Mouse (Mus musculus) ES-E14 (cell line): ENCODE data around the gene Kcnk4. TPM values are rescaled to one million over a fixed set of nuclear protein-coding genes. Genes with fewer than 3 reads are reported as not detected.

ENCODE experiments used
- DNase-seq: peaks from one replicate; pipeline ENCODE4 v3.0.0-alpha.2; 2013; ENCODE audit warnings: low read depth, low spot score
- H3K27ac ChIP-seq: 2 replicates; pipeline ENCODE4 v1.5.1; 2012; ENCODE audit warnings: low read depth, mild to moderate bottlenecking, low read length, moderate library complexity, mixed read lengths; ENCODE audit not compliant: poor library complexity, insufficient read depth, severe bottlenecking
- H3K36me3 ChIP-seq: 2 replicates; pipeline ENCODE4 v1.6.1; 2012; ENCODE audit warnings: mild to moderate bottlenecking, low read length, moderate library complexity, mixed read lengths; ENCODE audit not compliant: control insufficient read depth, poor library complexity, insufficient read depth, severe bottlenecking
- H3K4me1 ChIP-seq, 2 experiments: fragments of 150-350 bp in 1 of 2; sonication (generic) in 1 of 2; 2 replicates each; pipeline ENCODE4 v1.6.1; 2012; ENCODE audit warnings: low read length in 2 of 2, mild to moderate bottlenecking in 1 of 2, mixed read lengths in 1 of 2; ENCODE audit not compliant: control insufficient read depth in 2 of 2, insufficient read depth in 2 of 2, poor library complexity in 1 of 2
- H3K4me3 ChIP-seq, 2 experiments: fragments of 150-350 bp in 1 of 2; sonication (generic) in 1 of 2; 2 replicates each; pipeline ENCODE4 v1.5.1; 2012; ENCODE audit warnings: low read length in 2 of 2, low read depth in 1 of 2, mild to moderate bottlenecking in 1 of 2, mixed read lengths in 1 of 2; ENCODE audit not compliant: insufficient read depth in 1 of 2, poor library complexity in 1 of 2, severe bottlenecking in 1 of 2
- H3K9ac ChIP-seq: 2 replicates; pipeline ENCODE4 v1.6.1; 2012; ENCODE audit warnings: low read depth, mild to moderate bottlenecking, low read length, mixed read lengths; ENCODE audit not compliant: poor library complexity, insufficient read depth, severe bottlenecking
- H3K9me3 ChIP-seq: fragments of 150-350 bp; sonication (generic); 2 replicates; pipeline ENCODE4 v1.6.1; 2012; ENCODE audit warnings: low read depth, mild to moderate bottlenecking, low read length; ENCODE audit not compliant: control insufficient read depth, insufficient read depth
- CHD2 ChIP-seq: IDR thresholded peaks from 2 replicates; pipeline ENCODE4 v1.6.1; 2014; ENCODE audit warnings: mild to moderate bottlenecking, low read depth, low read length, inconsistent platforms
- HCFC1 ChIP-seq: IDR thresholded peaks from 2 replicates; pipeline ENCODE4 v1.6.1; 2012; ENCODE audit warnings: low read length, inconsistent platforms, borderline replicate concordance; ENCODE audit not compliant: insufficient read depth
- MAFK ChIP-seq: IDR thresholded peaks from 2 replicates; pipeline ENCODE4 v1.6.1; 2014; ENCODE audit warnings: mild to moderate bottlenecking, low read depth, low read length, inconsistent platforms; ENCODE audit not compliant: insufficient read depth
- ZC3H11A ChIP-seq: IDR thresholded peaks from 2 replicates; pipeline ENCODE4 v1.6.1; 2012; ENCODE audit warnings: low read depth, mild to moderate bottlenecking, inconsistent platforms, low read length, borderline replicate concordance
- ZNF384 ChIP-seq: IDR thresholded peaks from 2 replicates; pipeline ENCODE4 v1.6.1; 2012; ENCODE audit warnings: low read depth, low read length, inconsistent platforms
- in situ Hi-C, 2 experiments: fragments of 600-800 bp; cut with MboI; formaldehyde crosslinking; loops; one replicate each; pipeline ENCODE4 v1.15.1; 2025; ENCODE audit warnings: low sequenced_read_pairs in 2 of 2, inconsistent platforms in 1 of 2; ENCODE audit not compliant: unreplicated experiment in 2 of 2
- total RNA-seq: library from RNA; depleted of rRNA; stranded (reverse); fragments of 300-350 nt; gene quantifications from 2 replicates; pipeline ENCODE4 v1.2.3, GENCODE M21; 2012

Kcnk4 gene
- total RNA-seq, 1 experiment: 4.4 TPM

- Histone ChIP-seq H3K9me3 (no peaks in the 10 kb centered on the region), H3K9ac (no peak overlapping the region), H3K4me1 (peaks cover 0 to 4% of the 10 kb centered on the region in 2 experiments; a peak in 1 of 4 replicates), H3K4me3 (no peak overlapping the region), H3K36me3 (peaks cover 18% of the 10 kb centered on the region; the same call in 1 of the 2 replicates), H3K27ac (no peak overlapping the region)
- in situ Hi-C loops: no loop called here
- TF ChIP-seq CHD2 (no peak), ZC3H11A (no peak), MAFK (no peak), ZNF384 (no peak), HCFC1 (no peak)
- no peak for DNase-seq
These were observed 28.1 kb downstream of the Kcnk4 start for GRCm38 (mm10) chr19:6906199-6906598.

GRCm38 (mm10) chr19:6905498-6906159 lies 28.7 kb downstream of the Kcnk4 start:
- peaks cover 16% of the 10 kb centered on the region; the same call in 1 of the 2 replicates for H3K36me3 ChIP-seq
- TF ChIP-seq ZNF384 (no peak), MAFK (no peak), ZC3H11A (no peak), CHD2 (no peak), HCFC1 (no peak)

GRCm38 (mm10) chr19:6904846-6905245 lies 29.5 kb downstream of the Kcnk4 start:
- Histone ChIP-seq H3K9ac (no peak overlapping the region), H3K27ac (no peak overlapping the region), H3K9me3 (no peaks in the 10 kb centered on the region), H3K4me3 (no peak overlapping the region), H3K36me3 (peaks cover 16% of the 10 kb centered on the region; the same call in 1 of the 2 replicates), H3K4me1 (peaks cover 0 to 3% of the 10 kb centered on the region in 2 experiments; a peak in 1 of 4 replicates)
- in situ Hi-C loops: no loop called here
- TF ChIP-seq ZC3H11A (no peak), ZNF384 (no peak), MAFK (no peak), HCFC1 (no peak), CHD2 (no peak)
- DNase-seq: no peak

More at GRCm38 (mm10) chr19:6905498-6906159, 28.7 kb downstream of the Kcnk4 start:
- H3K4me1 ChIP-seq: peaks cover 0 to 3% of the 10 kb centered on the region in 2 experiments; a peak in 1 of 4 replicates
- H3K27ac ChIP-seq: no peak overlapping the region
- in situ Hi-C loops: no loop called here
- H3K9me3 ChIP-seq: no peaks in the 10 kb centered on the region
- no peak overlapping the region for H3K4me3 ChIP-seq
- no peak overlapping the region for H3K9ac ChIP-seq
- DNase-seq: no peak

- H3K9me3 ChIP-seq: no peaks in the 10 kb centered on the region; the same call in 1 of the 2 replicates
- no peak for DNase-seq
- H3K9ac ChIP-seq: no peak overlapping the region
- no peak overlapping the region for H3K4me3 ChIP-seq
- no peak overlapping the region for H3K27ac ChIP-seq
- no peak for TF ChIP-seq MAFK
- TF ChIP-seq ZC3H11A: no peak
- TF ChIP-seq ZNF384: no peak
- no peak for TF ChIP-seq HCFC1
- TF ChIP-seq CHD2: no peak
- H3K4me1 ChIP-seq: no peaks in the 10 kb centered on the region
- H3K36me3 ChIP-seq: peaks cover 16% of the 10 kb centered on the region; the same call in 1 of the 2 replicates
- in situ Hi-C loops: no loop called here
These were observed 31.3 kb downstream of the Kcnk4 start for GRCm38 (mm10) chr19:6903031-6903430.
